14 mouse cellular contexts compared by ENCODE assay signal in the genomic region with DNA sequence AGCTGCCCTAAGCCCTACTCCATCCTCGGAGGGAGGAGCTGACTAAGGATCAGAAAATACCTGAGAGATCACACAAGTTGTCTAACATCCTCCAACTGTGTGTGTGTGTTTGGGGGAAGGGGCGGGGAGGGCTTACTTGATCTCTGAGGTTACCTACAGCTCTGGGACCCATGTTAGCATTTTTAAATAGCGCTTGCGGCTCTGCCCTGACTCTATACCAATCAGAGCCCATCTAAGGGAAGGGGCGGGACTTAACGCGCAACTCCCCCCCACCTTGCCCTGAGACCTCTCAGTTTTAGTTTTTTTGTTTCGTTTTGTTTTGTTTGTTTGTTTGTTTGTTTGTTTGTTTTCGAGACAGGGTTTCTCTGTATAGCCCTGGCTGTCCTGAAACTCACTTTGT.
"Had no signal": no experiment of that assay in that cellular context is flagged by ENCODE, and none has a peak within 500 bp of the region (broad histone marks: within the 10 kb centered on the region; RNA-seq: fewer than 3 reads in every experiment).

No protein-coding gene starts in this region.

- H3K27me3 ChIP-seq: lung, embryonic 15.5 days; midbrain, embryonic 13.5 days; midbrain, embryonic 15.5 days; neural tube, embryonic 12.5 days had no signal

- ATAC-seq: lung, postnatal 0 days; midbrain, embryonic 13.5 days; midbrain, embryonic 15.5 days had no signal

- H3K36me3 ChIP-seq: lung, embryonic 15.5 days; midbrain, embryonic 13.5 days; midbrain, embryonic 15.5 days; neural tube, embryonic 12.5 days had no signal

- H3K4me2 ChIP-seq: lung, embryonic 15.5 days; midbrain, embryonic 11.5 days; midbrain, embryonic 13.5 days; midbrain, embryonic 15.5 days; neural tube, embryonic 12.5 days had no signal

- DNase-seq: lung, adult 2 months; right cerebral cortex, postnatal 14 days; spleen, adult 18-20 months; thymus, adult 18-20 months; thymus, postnatal 14 days; thymus, postnatal 36 days had no signal

- H3K27ac ChIP-seq: lung, embryonic 15.5 days; macrophage; midbrain, embryonic 13.5 days; midbrain, embryonic 15.5 days; neural tube, embryonic 12.5 days had no signal

- H3K9me3 ChIP-seq: lung, embryonic 15.5 days; megakaryocyte, embryonic 14.5 days; midbrain, embryonic 13.5 days; midbrain, embryonic 15.5 days; neural tube, embryonic 12.5 days had no signal

- H3K9ac ChIP-seq: lung, embryonic 15.5 days; midbrain, embryonic 13.5 days; midbrain, embryonic 15.5 days; neural tube, embryonic 12.5 days had no signal

- H3K4me3 ChIP-seq: lung, embryonic 15.5 days; megakaryocyte, embryonic 14.5 days; midbrain, embryonic 13.5 days; midbrain, embryonic 15.5 days; neural tube, embryonic 12.5 days had no signal

- H3K4me1 ChIP-seq: lung, embryonic 15.5 days; megakaryocyte, embryonic 14.5 days; midbrain, embryonic 13.5 days; midbrain, embryonic 15.5 days; neural tube, embryonic 12.5 days had no signal
